Mouse (Mus musculus): ENCODE results near the gene Hes1.

DNA sequence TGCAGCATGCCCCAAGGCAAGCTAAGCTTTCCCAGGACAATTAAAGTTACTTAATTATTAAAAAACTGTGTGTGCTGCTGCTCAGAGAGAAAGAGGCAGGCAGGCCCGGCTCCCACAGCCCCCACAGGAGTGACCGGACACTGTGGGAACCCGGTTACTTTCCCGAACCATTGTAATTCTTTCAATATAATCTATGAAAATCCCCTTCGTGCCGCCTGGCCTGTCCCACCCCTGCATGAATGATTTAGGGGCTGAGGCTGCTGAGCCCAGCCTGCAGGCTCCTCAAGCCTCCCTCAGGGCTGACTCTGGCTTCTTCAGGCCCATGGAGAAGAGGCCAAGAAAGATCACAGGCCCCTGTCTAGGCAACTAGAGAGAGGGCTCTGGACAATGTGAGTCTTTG, 36.0 kb upstream of the Hes1 start:
- no peak for TF ChIP-seq ZNF384 (IDR thresholded peaks at IDR 0.05; ENCODE audit: low read depth, low read length)
- no peak for TF ChIP-seq HCFC1 (IDR thresholded peaks at IDR 0.05; ENCODE audit: borderline replicate concordance, insufficient read depth, low read length)
